ENCODE assay signal across 11 mouse cellular contexts in the genomic region with DNA sequence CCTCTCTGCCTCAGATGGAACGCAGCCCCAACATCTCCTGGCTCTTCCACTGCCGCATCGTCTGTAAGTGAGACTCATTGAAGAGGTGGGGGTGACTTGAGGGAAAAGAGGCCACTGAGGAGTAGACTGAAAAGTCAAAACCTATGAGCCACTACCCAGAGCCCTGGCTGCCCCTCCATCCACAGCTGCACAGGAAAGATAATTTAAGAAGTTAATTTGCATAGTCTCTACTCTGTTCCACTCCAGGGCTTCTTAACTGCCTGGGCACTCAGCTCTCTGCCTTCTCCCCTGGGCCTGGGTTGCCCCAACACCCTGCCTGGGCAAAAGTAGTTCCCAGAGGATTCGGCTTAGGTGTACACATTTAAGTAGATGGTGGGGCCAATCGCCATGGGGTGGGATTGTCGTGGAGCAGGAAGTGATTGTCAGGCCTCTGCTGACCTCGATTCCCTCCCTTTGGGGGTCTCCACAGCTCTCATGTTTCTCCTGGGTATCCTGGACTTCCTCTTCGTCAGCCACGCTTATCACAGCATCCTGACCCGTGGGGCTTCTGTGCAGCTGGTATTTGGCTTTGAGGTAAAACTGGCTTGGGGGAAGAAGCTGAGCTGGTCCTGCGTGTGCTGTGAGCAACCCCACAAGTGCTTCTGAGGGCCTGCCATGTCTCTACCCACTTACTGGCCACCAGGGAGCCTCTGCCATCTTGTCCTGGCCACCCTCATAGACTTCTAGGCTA. TPM values are rescaled to one million over a fixed set of nuclear protein-coding genes. Genes with fewer than 3 reads are reported as not detected.
DNase-seq lines count a peak whose midpoint lies in the region; ATAC-seq lines count a peak whose summit lies in the region.
"Had no signal": no experiment of that assay in that cellular context is flagged by ENCODE, and none has a peak within 500 bp of the region (broad histone marks: within the 10 kb centered on the region; RNA-seq: fewer than 3 reads in every experiment).

No protein-coding gene starts in this region.

- H3K27ac ChIP-seq in heart, embryonic 10.5 days, result no peak overlapping the region
- H3K27ac ChIP-seq in midbrain, embryonic 13.5 days, result no peak overlapping the region
- H3K27ac ChIP-seq in midbrain, embryonic 16.5 days (ENCODE audit: low read length), result no peak overlapping the region
- no peak overlapping the region for H3K27ac ChIP-seq in limb, embryonic 12.5 days
- H3K27ac ChIP-seq: kidney, postnatal 0 days had no signal

- H3K36me3 ChIP-seq in heart, embryonic 10.5 days, result peaks cover 58% of the 10 kb centered on the region
- H3K36me3 ChIP-seq in midbrain, embryonic 13.5 days, result peaks cover 58% of the 10 kb centered on the region
- H3K36me3 ChIP-seq in midbrain, embryonic 16.5 days (ENCODE audit: control insufficient read depth, insufficient read depth, low read length), result peaks cover 45% of the 10 kb centered on the region
- H3K36me3 ChIP-seq in limb, embryonic 12.5 days, result peaks cover 58% of the 10 kb centered on the region

- H3K9ac ChIP-seq in midbrain, embryonic 13.5 days (replicated peaks), result 0 out of 2 replicates have a peak overlapping the region, but pooled peaks have one; percentile 93
- no peak overlapping the region for H3K9ac ChIP-seq in midbrain, embryonic 16.5 days (ENCODE audit: low read depth, low read length)
- no peak overlapping the region for H3K9ac ChIP-seq in limb, embryonic 12.5 days (replicated peaks)

- H3K4me1 ChIP-seq in heart, embryonic 10.5 days, result peaks cover 22% of the 10 kb centered on the region
- H3K4me1 ChIP-seq in midbrain, embryonic 13.5 days (replicated peaks), result peaks cover 30% of the 10 kb centered on the region
- peaks cover 20% of the 10 kb centered on the region for H3K4me1 ChIP-seq in midbrain, embryonic 16.5 days (ENCODE audit: control insufficient read depth, insufficient read depth, low read length)
- peaks cover 18% of the 10 kb centered on the region for H3K4me1 ChIP-seq in limb, embryonic 12.5 days (replicated peaks)

- WGBS in heart, embryonic 10.5 days, result 77% methylated on average over 11 of the region's 11 CpGs
- 94% methylated on average over 11 of the region's 11 CpGs for WGBS in midbrain, embryonic 13.5 days
- WGBS in midbrain, embryonic 16.5 days, result 91% methylated on average over 11 of the region's 11 CpGs
- WGBS in limb, embryonic 12.5 days, result 92% methylated on average over 11 of the region's 11 CpGs

- peak overlapping the region; percentile 100; the same call in 1 of the 2 replicates for H3K4me2 ChIP-seq in midbrain, embryonic 13.5 days (replicated peaks)
- no peak overlapping the region for H3K4me2 ChIP-seq in midbrain, embryonic 16.5 days (ENCODE audit: low read length)
- no peak overlapping the region for H3K4me2 ChIP-seq in limb, embryonic 12.5 days

- no peaks in the 10 kb centered on the region for H3K27me3 ChIP-seq in heart, embryonic 10.5 days (ENCODE audit: insufficient read depth, poor library complexity, severe bottlenecking)
- H3K27me3 ChIP-seq in midbrain, embryonic 13.5 days, result no peaks in the 10 kb centered on the region
- H3K27me3 ChIP-seq in midbrain, embryonic 16.5 days (ENCODE audit: control insufficient read depth, insufficient read depth, low read depth, low read length), result no peaks in the 10 kb centered on the region
- H3K27me3 ChIP-seq in limb, embryonic 12.5 days, result no peaks in the 10 kb centered on the region

- peak overlapping the region; percentile 86; the same call in 1 of the 2 replicates for H3K4me3 ChIP-seq in heart, embryonic 10.5 days
- peak overlapping the region; percentile 96; the same call in 1 of the 2 replicates for H3K4me3 ChIP-seq in midbrain, embryonic 13.5 days (replicated peaks)
- no peak overlapping the region for H3K4me3 ChIP-seq in midbrain, embryonic 16.5 days (ENCODE audit: low read depth, low read length)
- H3K4me3 ChIP-seq in limb, embryonic 12.5 days (replicated peaks), result peak overlapping the region; percentile 95; the same call in 1 of the 2 replicates

- DNase-seq in heart, embryonic 10.5 days (ENCODE audit: low spot score), result no peak
- DNase-seq in heart, adult 8-10 months (ENCODE audit: low spot score), result no peak
- peak; percentile 83 to 86 for DNase-seq in spleen, postnatal 36 days (ENCODE audit: low spot score in 2 of 2)
- DNase-seq in lung, postnatal 14 days, result no peak
- DNase-seq: adrenal gland, postnatal 36 days; gastrocnemius, postnatal 25 days had no signal

- H3K9me3 ChIP-seq in heart, embryonic 10.5 days, result no peaks in the 10 kb centered on the region
- H3K9me3 ChIP-seq in midbrain, embryonic 13.5 days, result no peaks in the 10 kb centered on the region
- no peaks in the 10 kb centered on the region for H3K9me3 ChIP-seq in midbrain, embryonic 16.5 days (replicated peaks; ENCODE audit: control insufficient read depth, low read length, poor library complexity, severe bottlenecking)
- H3K9me3 ChIP-seq in limb, embryonic 12.5 days, result no peaks in the 10 kb centered on the region

- ATAC-seq in midbrain, embryonic 13.5 days, result no peak
- no peak for ATAC-seq in midbrain, embryonic 16.5 days
- ATAC-seq in limb, embryonic 12.5 days (ENCODE audit: insufficient number of reproducible peaks, insufficient read depth, low FRiP score, low TSS enrichment, low read depth), result no peak
- ATAC-seq in granulocyte monocyte progenitor cell, adult 5-6 weeks (replicated peaks; ENCODE audit: poor library complexity, severe bottlenecking), result no peak

RNA-seq across cellular contexts. Expression of gene Syvn1, which starts 2.5 kb away (rescaled TPM):
- polyA plus RNA-seq in heart, embryonic 10.5 days (2016; fragmentation: Nextera tagmentation; extraction: Ambion mirVana), result 25.4 and 31.0 TPM in 2 replicates
- total RNA-seq in heart, adult 8-10 months (2022), result 10 to 100 TPM; 18.9 to 21.7 (median 21.4) TPM
- 27.8 and 33.8 TPM in 2 replicates for polyA plus RNA-seq in midbrain, embryonic 13.5 days (2015; fragmentation: Nextera tagmentation; extraction: Ambion mirVana)
- polyA plus RNA-seq in midbrain, embryonic 16.5 days (2015; fragmentation: Nextera tagmentation; extraction: Ambion mirVana), result 31.5 and 34.5 TPM in 2 replicates
- polyA plus RNA-seq in limb, embryonic 12.5 days (2016; fragmentation: Nextera tagmentation; extraction: Ambion mirVana), result 25.1 and 28.0 TPM in 2 replicates
- 33.6 and 46.5 TPM in 2 replicates for total RNA-seq in granulocyte monocyte progenitor cell, adult 5-6 weeks (2014; fragmentation: Nextera tagmentation)
- 3.8 and 8.2 TPM in 2 replicates for total RNA-seq in granulocyte monocyte progenitor cell, adult 5-6 weeks (2017)

RNA-seq across cellular contexts. Expression of gene Mrpl49, which starts 8.7 kb away (rescaled TPM):
- polyA plus RNA-seq in heart, embryonic 10.5 days (2016; fragmentation: Nextera tagmentation; extraction: Ambion mirVana), result 71.4 and 85.0 TPM in 2 replicates
- 10 to 100 TPM; 33.7 to 44.8 (median 40.9) TPM for total RNA-seq in heart, adult 8-10 months (2022)
- polyA plus RNA-seq in midbrain, embryonic 13.5 days (2015; fragmentation: Nextera tagmentation; extraction: Ambion mirVana), result 73.7 and 74.7 TPM in 2 replicates
- 58.5 and 59.7 TPM in 2 replicates for polyA plus RNA-seq in midbrain, embryonic 16.5 days (2015; fragmentation: Nextera tagmentation; extraction: Ambion mirVana)
- 76.7 and 79.1 TPM in 2 replicates for polyA plus RNA-seq in limb, embryonic 12.5 days (2016; fragmentation: Nextera tagmentation; extraction: Ambion mirVana)
- total RNA-seq in granulocyte monocyte progenitor cell, adult 5-6 weeks (2014; fragmentation: Nextera tagmentation), result 39.7 and 52.3 TPM in 2 replicates
- 45.2 and 46.1 TPM in 2 replicates for total RNA-seq in granulocyte monocyte progenitor cell, adult 5-6 weeks (2017)

RNA-seq across cellular contexts. Expression of gene Fau, which starts 8.8 kb away (rescaled TPM):
- 570 and 662 TPM in 2 replicates for polyA plus RNA-seq in heart, embryonic 10.5 days (2016; fragmentation: Nextera tagmentation; extraction: Ambion mirVana)
- 100 to 1,000 TPM; 526 to 624 (median 583) TPM for total RNA-seq in heart, adult 8-10 months (2022)
- 632 and 647 TPM in 2 replicates for polyA plus RNA-seq in midbrain, embryonic 13.5 days (2015; fragmentation: Nextera tagmentation; extraction: Ambion mirVana)
- polyA plus RNA-seq in midbrain, embryonic 16.5 days (2015; fragmentation: Nextera tagmentation; extraction: Ambion mirVana), result 459 and 498 TPM in 2 replicates
- 775 and 779 TPM in 2 replicates for polyA plus RNA-seq in limb, embryonic 12.5 days (2016; fragmentation: Nextera tagmentation; extraction: Ambion mirVana)
- total RNA-seq in granulocyte monocyte progenitor cell, adult 5-6 weeks (2014; fragmentation: Nextera tagmentation), result 2,326 and 2,717 TPM in 2 replicates
- 1,639 and 2,001 TPM in 2 replicates for total RNA-seq in granulocyte monocyte progenitor cell, adult 5-6 weeks (2017)

RNA-seq across cellular contexts. Expression of gene Znhit2, which starts 12.1 kb away (rescaled TPM):
- polyA plus RNA-seq in heart, embryonic 10.5 days (2016; fragmentation: Nextera tagmentation; extraction: Ambion mirVana), result 26.9 and 33.4 TPM in 2 replicates
- 10 to 100 TPM; 11.8 to 14.1 (median 13.0) TPM for total RNA-seq in heart, adult 8-10 months (2022)
- 27.4 and 33.1 TPM in 2 replicates for polyA plus RNA-seq in midbrain, embryonic 13.5 days (2015; fragmentation: Nextera tagmentation; extraction: Ambion mirVana)
- polyA plus RNA-seq in midbrain, embryonic 16.5 days (2015; fragmentation: Nextera tagmentation; extraction: Ambion mirVana), result 28.2 and 30.2 TPM in 2 replicates
- 33.1 and 39.0 TPM in 2 replicates for polyA plus RNA-seq in limb, embryonic 12.5 days (2016; fragmentation: Nextera tagmentation; extraction: Ambion mirVana)
- 5.0 and 17.6 TPM in 2 replicates for total RNA-seq in granulocyte monocyte progenitor cell, adult 5-6 weeks (2014; fragmentation: Nextera tagmentation)
- 13.7 and 17.6 TPM in 2 replicates for total RNA-seq in granulocyte monocyte progenitor cell, adult 5-6 weeks (2017)

RNA-seq across cellular contexts. Expression of gene Tm7sf2, which starts 19.3 kb away (rescaled TPM):
- polyA plus RNA-seq in heart, embryonic 10.5 days (2016; fragmentation: Nextera tagmentation; extraction: Ambion mirVana), result 13.7 and 18.8 TPM in 2 replicates
- total RNA-seq in heart, adult 8-10 months (2022), result 1 to 10 TPM; 3.1 to 3.9 (median 3.2) TPM
- polyA plus RNA-seq in midbrain, embryonic 13.5 days (2015; fragmentation: Nextera tagmentation; extraction: Ambion mirVana), result 44.1 and 45.9 TPM in 2 replicates
- polyA plus RNA-seq in midbrain, embryonic 16.5 days (2015; fragmentation: Nextera tagmentation; extraction: Ambion mirVana), result 55.1 and 59.0 TPM in 2 replicates
- polyA plus RNA-seq in limb, embryonic 12.5 days (2016; fragmentation: Nextera tagmentation; extraction: Ambion mirVana), result 24.4 and 26.3 TPM in 2 replicates
- total RNA-seq in granulocyte monocyte progenitor cell, adult 5-6 weeks (2014; fragmentation: Nextera tagmentation), result 14.4 and 19.3 TPM in 2 replicates
- total RNA-seq in granulocyte monocyte progenitor cell, adult 5-6 weeks (2017), result 3.4 and 4.0 TPM in 2 replicates

Comparison
In these comparisons a context has a peak if more than half of its experiments do, and no peak if none do; other contexts are left out.
1. DNase-seq: peak in spleen, postnatal 36 days (2 of 2); none in heart, embryonic 10.5 days (single experiment), heart, adult 8-10 months (single experiment) and lung, postnatal 14 days (single experiment).